Mouse (Mus musculus) hindbrain, embryonic 13.5 days (tissue): ENCODE data around the gene Msrb1. TPM values are rescaled to one million over a fixed set of nuclear protein-coding genes. Genes with fewer than 3 reads are reported as not detected.

Experiments
- ATAC-seq: fragments of 200-750 bp; cut with Nextera tagmentation; 2 replicates; pipeline ENCODE4 v1.8.0; 2017; ENCODE audit warnings: moderate TSS enrichment; ENCODE audit not compliant: low FRiP score
- H3K27ac ChIP-seq: fragments of 300-500 bp; sonication (generic); 2 replicates; pipeline ENCODE4 v1.5.1; 2015; ENCODE audit warnings: inconsistent platforms, mild to moderate bottlenecking, moderate library complexity
- H3K27me3 ChIP-seq: fragments of 300-500 bp; sonication (generic); 2 replicates; pipeline ENCODE4 v1.6.1; 2015; ENCODE audit warnings: mild to moderate bottlenecking, inconsistent platforms
- H3K36me3 ChIP-seq: fragments of 300-500 bp; sonication (generic); 2 replicates; pipeline ENCODE4 v1.6.1; 2015; ENCODE audit warnings: mild to moderate bottlenecking, inconsistent platforms
- H3K4me1 ChIP-seq: fragments of 300-500 bp; sonication (generic); replicated peaks from 2 replicates; pipeline ENCODE4 v1.6.1; 2015; ENCODE audit warnings: inconsistent platforms
- H3K4me2 ChIP-seq: fragments of 300-500 bp; sonication (generic); 2 replicates; pipeline ENCODE4 v1.6.1; 2015; ENCODE audit warnings: inconsistent platforms, mild to moderate bottlenecking, moderate library complexity
- H3K4me3 ChIP-seq: fragments of 300-500 bp; sonication (generic); 2 replicates; pipeline ENCODE4 v1.5.1; 2015; ENCODE audit warnings: mild to moderate bottlenecking, inconsistent platforms
- H3K9ac ChIP-seq: fragments of 300-500 bp; sonication (generic); 2 replicates; pipeline ENCODE4 v1.6.1; 2015; ENCODE audit warnings: mild to moderate bottlenecking, inconsistent platforms
- H3K9me3 ChIP-seq: fragments of 300-500 bp; sonication (generic); 2 replicates; pipeline ENCODE4 v1.6.1; 2016; ENCODE audit warnings: inconsistent platforms
- WGBS: fragments of 180-500 bp; shearing (Covaris S2); methylation state at CpG from one replicate; pipeline ENCODE4 v1.1.7; 2015; 5-methylcytosine and 5-hydroxymethylcytosine counted together
- polyA plus RNA-seq: library from polyadenylated mRNA; unstranded; fragments of >200 nt; fragmentation: Nextera tagmentation; extraction: Ambion mirVana; gene quantifications from 2 replicates; pipeline ENCODE4 v1.2.1, GENCODE M21; 2015

The Msrb1 gene
- polyA plus RNA-seq, 1 experiment from 2014 or later: 24.0 TPM

DNA sequence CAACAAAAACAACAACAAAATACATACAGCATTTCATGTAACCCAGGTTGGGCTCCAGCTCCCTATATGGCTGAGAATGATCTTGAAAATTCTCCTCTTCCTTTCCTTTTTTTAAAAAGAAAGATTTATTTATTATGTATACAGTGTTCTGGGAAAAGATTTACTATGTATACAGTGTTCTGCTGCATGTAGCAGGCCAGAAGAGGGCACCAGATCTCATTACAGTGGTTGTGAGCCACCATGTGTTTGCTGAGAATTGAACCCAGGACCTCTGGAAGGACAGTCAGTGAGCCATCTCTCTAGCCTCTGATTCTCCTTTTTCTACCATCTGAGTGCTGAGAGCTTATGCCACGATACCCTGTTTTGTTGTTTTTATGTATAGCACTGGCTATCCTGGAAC lies 1.9 kb upstream of the Msrb1 start:
- 85% methylated on average over 1 of the region's 1 CpGs for WGBS
- ATAC-seq: no peak
- peaks cover 27% of the 10 kb centered on the region for H3K4me1 ChIP-seq

DNA sequence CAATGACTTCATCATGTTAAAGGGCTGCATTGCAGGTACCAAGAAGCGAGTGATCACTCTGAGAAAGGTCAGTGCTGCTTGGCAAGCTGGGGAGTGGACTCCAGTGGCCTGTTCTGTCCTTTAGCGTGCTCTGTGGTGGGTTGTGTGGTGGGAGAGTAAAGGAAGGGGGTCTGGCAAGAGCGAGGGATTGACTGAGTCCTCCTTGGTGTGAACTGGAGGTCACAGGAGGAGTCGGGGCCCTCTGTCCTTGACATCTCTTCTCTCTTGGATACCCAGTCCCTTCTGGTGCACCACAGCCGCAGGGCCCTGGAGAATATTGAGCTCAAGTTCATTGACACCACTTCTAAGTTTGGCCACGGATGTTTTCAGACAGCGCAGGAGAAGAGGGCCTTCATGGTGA lies 996 bp upstream of the Msrb1 start:
- H3K27ac ChIP-seq: no peak overlapping the region
- 0 out of 2 replicates have a peak overlapping the region, but pooled peaks have one; percentile 51 for H3K4me3 ChIP-seq
- peaks cover 4% of the 10 kb centered on the region; the same call in 1 of the 2 replicates for H3K36me3 ChIP-seq
- H3K4me1 ChIP-seq: peaks cover 27% of the 10 kb centered on the region
- no peak for ATAC-seq
- H3K9ac ChIP-seq: no peak overlapping the region
- 0 out of 2 replicates have a peak, but pooled peaks cover 11% of the 10 kb centered on the region for H3K27me3 ChIP-seq
- H3K4me2 ChIP-seq: peak overlapping the region; percentile 68
- no peaks in the 10 kb centered on the region for H3K9me3 ChIP-seq
- 90% methylated on average over 7 of the region's 7 CpGs for WGBS

More for the DNA sequence above, 1.9 kb upstream of the Msrb1 start:
- no peak overlapping the region for H3K4me2 ChIP-seq
- H3K9me3 ChIP-seq: no peaks in the 10 kb centered on the region
- no peaks in the 10 kb centered on the region for H3K36me3 ChIP-seq
- H3K27me3 ChIP-seq: 0 out of 2 replicates have a peak, but pooled peaks cover 11% of the 10 kb centered on the region
- H3K4me3 ChIP-seq: no peak overlapping the region
- no peak overlapping the region for H3K9ac ChIP-seq
- H3K27ac ChIP-seq: no peak overlapping the region

DNA sequence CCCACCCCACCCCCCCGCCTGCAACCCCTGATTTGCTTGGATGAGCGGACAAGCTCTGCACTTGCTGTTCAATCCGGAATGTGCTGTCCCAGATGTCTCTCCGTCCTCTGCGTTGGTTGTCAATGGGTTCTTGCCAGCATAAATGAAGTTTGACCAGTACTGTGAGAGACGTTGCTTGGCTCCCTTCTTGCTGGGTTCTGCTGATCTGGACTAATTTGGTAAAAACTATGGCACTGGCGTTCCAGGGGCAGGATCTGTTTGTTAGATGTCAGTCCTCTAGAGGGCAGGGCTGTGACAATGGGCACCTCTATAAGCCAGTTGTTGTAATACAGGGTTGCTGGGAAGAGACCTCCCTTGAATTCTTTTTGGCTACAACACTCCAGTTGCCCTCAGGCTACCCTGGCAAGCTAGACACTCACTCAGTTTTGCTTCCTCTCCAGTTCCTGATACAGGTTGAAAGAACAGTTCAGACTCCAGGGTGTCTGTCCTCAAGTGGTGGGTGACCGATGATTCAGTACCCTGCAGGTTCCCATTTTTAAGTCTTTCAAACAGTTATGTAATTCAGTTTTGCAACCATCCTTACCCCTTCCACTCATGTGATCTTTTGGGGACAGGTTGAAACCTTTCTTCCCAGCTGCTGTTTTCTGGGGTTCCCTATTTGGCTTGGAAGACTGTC lies 831 bp downstream of the Msrb1 start:
- Histone ChIP-seq H3K4me3 (peak overlapping the region; percentile 51), H3K27ac (no peak overlapping the region), H3K4me2 (peak overlapping the region; percentile 68), H3K36me3 (peaks cover 16% of the 10 kb centered on the region), H3K4me1 (peaks cover 27% of the 10 kb centered on the region), H3K27me3 (0 out of 2 replicates have a peak, but pooled peaks cover 3% of the 10 kb centered on the region), H3K9ac (peak overlapping the region; percentile 69; the same call in 1 of the 2 replicates), H3K9me3 (no peaks in the 10 kb centered on the region)
- 28% methylated on average over 8 of the region's 8 CpGs for WGBS
- ATAC-seq: no peak

DNA sequence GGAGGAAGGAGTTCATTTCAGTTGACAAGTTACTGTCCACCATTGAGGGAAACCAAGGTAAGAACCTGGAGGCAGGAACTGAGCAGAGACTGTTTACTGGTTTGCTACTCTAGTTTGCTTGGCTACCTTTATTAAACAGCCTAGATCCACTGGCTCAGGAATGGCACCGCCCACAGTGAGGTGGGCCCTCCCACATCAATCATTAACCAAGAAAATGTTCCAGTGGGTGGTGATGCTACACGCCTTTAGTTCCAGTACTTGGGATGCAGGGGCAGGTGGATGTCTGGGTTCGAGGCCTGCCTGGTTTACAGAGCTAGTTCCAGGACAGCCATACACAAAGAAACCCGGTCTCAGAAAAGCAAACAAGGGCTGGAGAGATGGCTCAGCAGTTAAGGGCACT lies 1.8 kb downstream of the Msrb1 start:
- 84% methylated on average over 4 of the region's 4 CpGs for WGBS
- no peak for ATAC-seq
- no peaks in the 10 kb centered on the region for H3K27me3 ChIP-seq
- peaks cover 21% of the 10 kb centered on the region for H3K36me3 ChIP-seq
- H3K9me3 ChIP-seq: no peaks in the 10 kb centered on the region
- peaks cover 27% of the 10 kb centered on the region for H3K4me1 ChIP-seq
- no peak overlapping the region for H3K9ac ChIP-seq
- no peak overlapping the region for H3K4me3 ChIP-seq
- H3K27ac ChIP-seq: no peak overlapping the region
- no peak overlapping the region for H3K4me2 ChIP-seq

DNA sequence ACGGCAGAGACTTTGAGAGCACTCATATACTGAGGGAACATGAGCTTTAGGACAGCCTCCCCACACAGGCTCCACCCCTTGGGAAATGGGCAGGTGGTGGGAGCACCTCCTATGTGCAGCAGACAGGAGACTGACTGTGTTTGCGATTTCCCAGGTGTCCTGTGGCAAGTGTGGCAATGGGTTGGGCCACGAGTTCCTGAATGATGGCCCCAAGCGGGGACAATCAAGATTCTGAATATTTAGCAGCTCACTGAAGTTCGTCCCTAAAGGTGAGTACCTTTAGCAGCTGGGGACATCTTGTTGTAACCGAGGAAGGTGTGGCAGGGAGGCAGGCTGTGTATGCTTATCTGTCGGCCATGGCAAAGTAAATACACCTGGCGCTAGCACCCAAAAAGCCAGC lies 3.5 kb downstream of the Msrb1 start:
- H3K4me2 ChIP-seq: no peak overlapping the region
- H3K27me3 ChIP-seq: no peaks in the 10 kb centered on the region
- peaks cover 27% of the 10 kb centered on the region for H3K4me1 ChIP-seq
- no peak overlapping the region for H3K9ac ChIP-seq
- H3K36me3 ChIP-seq: peaks cover 21% of the 10 kb centered on the region
- WGBS: 85% methylated on average over 8 of the region's 8 CpGs
- no peak overlapping the region for H3K4me3 ChIP-seq
- ATAC-seq: no peak
- H3K9me3 ChIP-seq: no peaks in the 10 kb centered on the region
- H3K27ac ChIP-seq: no peak overlapping the region

DNA sequence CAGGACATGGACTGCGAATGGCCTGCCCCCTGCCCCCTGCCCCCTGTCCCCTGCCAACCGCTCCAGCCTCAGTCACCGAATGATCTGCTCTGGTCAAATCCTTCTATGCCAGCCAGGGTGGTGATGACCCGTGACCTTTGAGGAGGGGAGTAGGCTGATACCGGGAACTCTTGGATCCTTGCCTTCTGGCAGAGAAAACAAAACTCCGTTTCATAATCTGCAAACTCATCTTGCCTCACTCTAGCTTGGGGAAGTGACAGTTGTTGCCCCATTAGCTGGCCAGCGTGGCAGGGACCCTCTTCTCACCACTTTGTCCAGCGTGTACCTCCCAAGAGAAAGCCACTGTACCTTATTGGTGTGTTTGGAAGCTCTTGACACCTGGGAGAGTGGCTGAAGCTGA lies 5.9 kb downstream of the Msrb1 start:
- Histone ChIP-seq H3K27me3 (peaks cover 11% of the 10 kb centered on the region; the same call in 1 of the 2 replicates), H3K4me1 (peaks cover 10% of the 10 kb centered on the region), H3K9ac (0 out of 2 replicates have a peak overlapping the region, but pooled peaks have one; percentile 55), H3K4me2 (no peak overlapping the region), H3K36me3 (peaks cover 21% of the 10 kb centered on the region), H3K27ac (no peak overlapping the region), H3K4me3 (no peak overlapping the region), H3K9me3 (no peaks in the 10 kb centered on the region)
- WGBS: 83% methylated on average over 8 of the region's 8 CpGs
- no peak for ATAC-seq

DNA sequence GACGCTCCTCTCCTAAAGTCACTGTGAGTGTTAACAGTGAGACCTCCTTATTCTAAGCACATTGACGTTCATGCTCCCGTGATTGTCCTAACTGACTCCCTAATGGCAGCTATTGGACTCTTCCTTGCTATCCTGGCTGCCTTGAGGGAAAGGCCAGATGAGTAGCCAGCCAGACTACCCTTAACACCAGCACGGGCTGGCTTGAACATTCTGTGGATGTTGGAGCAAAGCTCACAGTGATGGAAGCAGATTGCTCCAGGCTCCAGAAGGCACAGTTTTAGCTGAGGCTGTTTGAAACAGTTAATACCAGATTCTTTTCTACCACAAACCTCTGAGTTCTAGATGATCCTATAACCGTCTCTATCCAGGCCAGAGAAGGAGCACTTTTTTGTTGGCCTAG lies 7.5 kb downstream of the Msrb1 start:
- 81% methylated on average over 5 of the region's 5 CpGs for WGBS
- no peak for ATAC-seq
- Histone ChIP-seq H3K4me1 (no peaks in the 10 kb centered on the region), H3K27me3 (peaks cover 19% of the 10 kb centered on the region; the same call in 1 of the 2 replicates), H3K27ac (no peak overlapping the region), H3K9ac (no peak overlapping the region), H3K9me3 (no peaks in the 10 kb centered on the region), H3K4me2 (no peak overlapping the region), H3K36me3 (peaks cover 21% of the 10 kb centered on the region), H3K4me3 (no peak overlapping the region)

DNA sequence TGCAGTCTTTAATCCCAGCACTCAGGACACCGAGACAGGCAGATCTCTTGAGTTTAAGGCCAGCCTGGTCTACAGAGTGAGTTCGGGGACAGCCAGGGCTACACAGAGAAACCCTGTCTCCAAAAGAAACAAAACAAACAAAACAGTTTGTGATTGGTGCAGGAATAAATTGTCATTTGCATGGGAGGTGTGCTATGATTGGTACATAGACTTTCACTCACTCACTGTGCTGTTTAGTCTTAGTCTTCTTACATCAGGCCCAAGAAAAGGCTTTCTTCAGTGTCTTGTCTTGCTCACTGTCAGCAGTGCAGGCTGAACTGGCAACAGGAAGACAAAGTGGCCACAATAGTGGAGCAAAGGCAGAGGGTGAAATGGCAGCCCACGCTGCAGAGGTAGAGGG lies 7.9 kb downstream of the Msrb1 start:
- Histone ChIP-seq H3K36me3 (peaks cover 21% of the 10 kb centered on the region), H3K9ac (0 out of 2 replicates have a peak overlapping the region, but pooled peaks have one; percentile 29), H3K4me1 (no peaks in the 10 kb centered on the region), H3K4me3 (no peak overlapping the region), H3K9me3 (no peaks in the 10 kb centered on the region), H3K27ac (no peak overlapping the region), H3K27me3 (peaks cover 24% of the 10 kb centered on the region; the same call in 1 of the 2 replicates), H3K4me2 (no peak overlapping the region)
- 68% methylated on average over 3 of the region's 3 CpGs for WGBS
- no peak for ATAC-seq

DNA sequence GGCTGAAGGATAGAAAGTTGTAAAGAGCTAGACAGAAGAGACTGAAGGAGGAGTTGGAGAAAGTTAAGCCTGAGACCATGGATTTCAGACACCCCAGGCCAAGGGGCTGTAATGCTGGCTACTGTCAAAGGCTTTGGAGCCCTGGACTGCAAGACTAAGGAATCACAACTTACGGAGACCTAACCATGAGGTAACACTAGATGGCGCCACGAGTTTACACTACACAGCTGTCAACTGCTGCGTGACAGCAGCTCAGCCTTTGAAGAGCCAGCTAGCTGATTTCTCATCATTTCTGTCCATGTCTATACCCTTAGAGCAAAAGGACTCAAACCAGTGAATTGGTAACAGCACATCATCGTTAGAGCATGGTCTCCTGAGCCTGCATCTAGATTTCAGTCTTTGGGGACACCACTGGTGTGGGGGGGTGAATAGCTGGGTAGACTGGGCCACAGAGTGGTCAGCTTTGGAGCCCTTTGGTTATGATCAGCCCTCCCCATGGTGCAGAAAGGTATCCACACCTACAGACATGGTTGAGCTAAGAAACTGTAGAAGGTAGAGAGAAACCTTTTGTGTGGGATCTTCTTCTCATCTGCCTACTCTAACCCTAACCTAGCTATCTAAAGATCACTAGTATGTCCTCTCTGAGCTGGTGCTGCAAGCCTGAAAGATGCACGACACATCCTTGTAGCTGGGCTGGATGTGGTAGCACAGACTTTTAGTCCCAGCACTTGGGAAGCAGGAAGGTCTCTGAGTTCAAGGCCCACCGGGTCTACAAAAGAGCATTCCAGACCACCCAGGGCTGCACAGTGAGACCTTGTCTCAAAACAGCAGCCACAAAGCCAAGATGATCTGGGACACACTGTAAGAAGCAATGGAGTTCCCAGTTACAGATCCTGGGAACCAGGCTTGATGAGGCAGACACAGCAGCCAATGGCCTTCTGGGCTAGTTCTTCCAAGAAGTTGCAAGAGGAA lies 9.4 kb downstream of the Msrb1 start:
- Histone ChIP-seq H3K4me2 (no peak overlapping the region), H3K4me1 (no peaks in the 10 kb centered on the region), H3K36me3 (peaks cover 15% of the 10 kb centered on the region), H3K27ac (no peak overlapping the region), H3K9me3 (no peaks in the 10 kb centered on the region), H3K9ac (no peak overlapping the region), H3K4me3 (no peak overlapping the region), H3K27me3 (peaks cover 36% of the 10 kb centered on the region)
- ATAC-seq: peak; percentile 77
- WGBS: 19% methylated on average over 7 of the region's 7 CpGs

DNA sequence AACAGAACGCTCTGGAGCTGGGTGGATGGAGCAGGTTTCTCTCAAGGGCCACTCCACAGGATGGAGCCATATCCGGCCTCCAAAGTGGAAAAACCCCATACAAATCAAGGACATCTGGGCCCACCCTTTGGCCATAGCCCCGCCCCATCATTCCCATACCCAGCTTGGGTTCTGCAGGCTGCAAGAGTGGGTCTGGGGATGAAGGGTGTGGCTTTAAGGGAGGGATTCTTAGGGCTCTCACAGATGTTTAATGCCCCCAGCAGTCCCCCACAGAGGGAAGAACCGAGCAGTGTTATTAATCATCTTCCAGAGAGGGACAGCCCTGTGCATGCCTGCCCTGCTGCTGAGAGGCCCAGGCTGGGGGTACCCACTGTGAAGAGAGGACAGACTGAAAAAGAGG lies 10.5 kb downstream of the Msrb1 start:
- Histone ChIP-seq H3K36me3 (peaks cover 7% of the 10 kb centered on the region), H3K9me3 (no peaks in the 10 kb centered on the region), H3K27ac (no peak overlapping the region), H3K4me2 (no peak overlapping the region), H3K4me1 (no peaks in the 10 kb centered on the region), H3K27me3 (peaks cover 47% of the 10 kb centered on the region), H3K4me3 (no peak overlapping the region), H3K9ac (0 out of 2 replicates have a peak overlapping the region, but pooled peaks have one; percentile 8)
- no peak for ATAC-seq
- WGBS: 51% methylated on average over 4 of the region's 4 CpGs

DNA sequence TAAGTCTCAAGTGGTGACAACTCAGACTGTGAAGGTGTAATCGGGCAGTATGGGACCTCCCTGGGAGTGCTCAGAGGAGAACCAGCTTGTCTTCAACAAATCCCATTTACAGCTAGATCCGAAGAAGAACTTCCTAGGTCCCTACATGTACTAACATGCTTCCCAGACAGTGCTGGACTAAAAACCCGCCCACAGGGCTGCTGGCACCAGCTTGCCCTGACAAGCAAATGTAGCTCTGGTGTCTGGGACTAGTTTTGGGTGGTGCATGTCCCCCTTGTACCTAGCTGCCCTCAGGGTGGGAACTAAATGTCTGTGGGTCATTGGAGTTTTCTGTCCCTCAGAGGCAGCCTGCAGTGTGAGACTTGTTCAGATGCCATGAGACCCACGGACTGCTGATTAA lies 15.1 kb downstream of the Msrb1 start:
- WGBS: 24% methylated on average over 4 of the region's 4 CpGs
- Histone ChIP-seq H3K4me2 (no peak overlapping the region), H3K9ac (no peak overlapping the region)

More for the DNA sequence above, 15.1 kb downstream of the Msrb1 start:
- peaks cover 14% of the 10 kb centered on the region for H3K4me1 ChIP-seq
- H3K36me3 ChIP-seq: no peaks in the 10 kb centered on the region
- no peak for ATAC-seq
- H3K27ac ChIP-seq: no peak overlapping the region
- H3K27me3 ChIP-seq: peaks cover 86% of the 10 kb centered on the region
- no peaks in the 10 kb centered on the region for H3K9me3 ChIP-seq
- no peak overlapping the region for H3K4me3 ChIP-seq
